Mouse (Mus musculus) megakaryocyte-erythroid progenitor cell, adult 5 weeks (primary cell): ENCODE measurements around the gene 1700001O22Rik. TPM values are rescaled to one million over a fixed set of nuclear protein-coding genes. Genes with fewer than 3 reads are reported as not detected.

Experiments
- polyA plus RNA-seq: library from polyadenylated mRNA; stranded (reverse); fragments of >175 nt; gene quantifications from 2 replicates; pipeline ENCODE4 v1.2.3, GENCODE M21; 2012

1700001O22Rik gene
- 0.63 and 1.6 TPM in 2 replicates for polyA plus RNA-seq

GRCm38 (mm10) chr2:30803604-30804003 is at the start of gene 1700001O22Rik:
Gene 1700001O22Rik, minus strand, starts transcription at chr2:30803661.

DNA sequence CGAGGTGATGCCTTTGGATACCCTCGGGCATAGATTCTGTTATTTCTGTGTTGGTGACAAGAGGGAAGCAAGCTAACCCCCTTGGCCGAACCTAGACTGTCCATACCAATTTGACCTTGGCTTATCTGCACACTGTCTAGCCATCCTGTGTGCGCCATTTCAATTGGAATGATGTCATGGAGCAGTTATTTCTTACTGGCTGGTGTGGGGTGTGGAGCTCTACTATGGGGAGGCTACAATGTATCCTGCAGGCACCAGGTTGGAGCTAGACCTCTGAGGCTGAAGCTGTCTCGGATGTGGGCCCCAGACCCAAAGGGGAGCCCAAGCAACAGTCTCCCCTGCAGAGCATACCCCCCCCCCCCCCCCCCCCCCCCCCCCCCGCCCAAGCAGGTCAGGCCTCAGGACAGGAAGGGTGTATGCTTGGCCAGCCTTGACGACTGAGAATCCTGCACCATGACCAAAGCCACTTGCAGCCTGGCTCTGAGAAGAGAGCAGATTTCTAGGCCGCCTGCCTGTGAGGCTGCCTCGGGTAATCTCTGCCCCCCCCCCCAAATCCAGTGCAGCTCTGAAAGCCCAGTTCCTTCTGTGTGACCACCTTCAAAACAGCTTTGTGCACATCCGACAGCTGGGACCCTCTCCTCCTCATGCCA is 31.0 kb upstream of the 1700001O22Rik start, which contains the start of gene Prrx2:
TSS of gene Prrx2 (plus strand) at position 600 of the 650 bp plus-strand sequence.

DNA sequence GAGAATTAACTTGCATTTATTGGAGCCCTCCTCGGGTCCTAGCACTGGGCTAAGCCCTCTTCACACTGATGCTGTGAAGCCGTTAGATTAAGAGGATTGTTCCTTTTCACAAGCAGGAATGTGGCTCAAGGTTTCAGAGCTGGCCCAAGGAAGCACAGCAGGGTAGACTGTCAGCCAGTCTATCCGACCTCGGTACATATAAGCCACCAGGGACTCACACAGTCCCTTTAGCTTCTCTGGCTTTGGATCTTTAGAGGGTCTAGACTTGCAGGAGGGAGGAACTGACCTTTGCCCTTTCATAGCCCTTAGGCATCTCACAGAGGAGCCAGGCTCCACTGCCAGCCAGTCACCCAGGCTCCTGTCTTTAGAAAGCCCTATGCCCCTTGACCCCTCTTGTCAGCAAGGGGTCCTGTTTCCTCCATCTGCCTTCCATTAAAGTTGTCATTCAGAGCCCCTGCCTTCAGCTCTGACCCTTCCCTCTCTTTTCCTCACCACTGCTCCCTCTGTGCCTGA is 26.9 kb upstream of the 1700001O22Rik start, which contains the start of gene Asb6:
TSS of gene Asb6 (minus strand) at position 51 of the 513 bp plus-strand sequence.

GRCm38 (mm10) chr2:30807648-30808295 is 4.3 kb upstream of the 1700001O22Rik start, which contains the start of gene Ntmt1:
Gene Ntmt1, plus strand, starts transcription at chr2:30807826.

Other genes starting within 250 kb of the 1700001O22Rik start
- not detected in 2 replicates for gene Cstad, start 208.6 kb downstream of the 1700001O22Rik start, polyA plus RNA-seq
- 42.2 and 43.2 TPM in 2 replicates for gene Ntmt1, start 4.2 kb upstream of the 1700001O22Rik start, polyA plus RNA-seq
- 56.8 and 68.9 TPM in 2 replicates for gene Asb6, start 26.7 kb upstream of the 1700001O22Rik start, polyA plus RNA-seq
- gene Prrx2, start 31.3 kb upstream of the 1700001O22Rik start, polyA plus RNA-seq = 0.14 TPM in 1 of 2 replicates, not detected in the other
- 0.11 and 0.81 TPM in 2 replicates for gene Ptges, start 126.2 kb upstream of the 1700001O22Rik start, polyA plus RNA-seq
- 20.9 and 22.7 TPM in 2 replicates for gene Tor1b, start 149.3 kb upstream of the 1700001O22Rik start, polyA plus RNA-seq
- gene Tor1a, start 164.3 kb upstream of the 1700001O22Rik start, polyA plus RNA-seq = 122 and 199 TPM in 2 replicates
- gene BC005624, start 178.5 kb upstream of the 1700001O22Rik start, polyA plus RNA-seq = 17.9 and 30.6 TPM in 2 replicates
- 7.8 and 8.2 TPM in 2 replicates for gene Usp20, start 178.6 kb upstream of the 1700001O22Rik start, polyA plus RNA-seq